27 mouse cellular contexts compared by ENCODE assay signal in the genomic region with DNA sequence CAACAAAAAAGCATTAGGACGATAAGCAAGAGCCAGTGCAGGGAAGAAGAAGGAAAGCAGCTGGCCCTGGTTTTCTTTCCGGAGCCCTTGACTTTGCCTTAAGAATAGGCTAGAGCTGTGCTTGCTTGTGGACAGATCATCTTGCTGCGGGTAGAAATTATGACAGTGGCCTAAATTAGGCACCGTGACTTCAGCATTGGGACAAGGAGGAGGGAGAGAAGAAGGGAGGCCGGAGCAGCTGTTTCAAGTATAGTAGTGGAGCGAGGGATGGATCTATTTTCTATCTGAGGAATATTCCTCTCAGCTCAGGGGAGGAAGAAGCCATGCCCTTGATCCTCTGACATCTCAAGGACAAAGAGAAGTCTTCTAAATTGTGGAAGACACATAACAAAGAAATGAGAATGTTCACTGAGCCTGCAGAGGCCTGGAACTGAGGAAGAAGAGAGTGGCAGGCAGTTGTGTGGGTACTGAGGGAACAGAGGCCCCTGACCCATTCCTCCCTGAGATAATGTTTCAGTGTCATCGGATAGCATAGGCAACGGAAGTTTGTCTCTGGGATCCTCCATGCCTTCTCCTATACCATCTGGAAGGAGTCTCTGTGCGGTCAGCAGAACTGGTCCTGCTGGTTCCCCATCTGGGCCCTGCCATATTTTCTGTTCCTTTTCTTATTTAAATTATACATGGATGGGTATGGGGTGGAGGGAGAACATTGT. TPM values are rescaled to one million over a fixed set of nuclear protein-coding genes. Genes with fewer than 3 reads are reported as not detected.
DNase-seq lines count a peak whose midpoint lies in the region; ATAC-seq and TF ChIP-seq lines count a peak whose summit lies in the region.
"Had no signal": no experiment of that assay in that cellular context is flagged by ENCODE, and none has a peak within 500 bp of the region (broad histone marks: within the 10 kb centered on the region; RNA-seq: fewer than 3 reads in every experiment).

No protein-coding gene starts in this region.

- H3K9me3 ChIP-seq in kidney, embryonic 16.5 days (ENCODE audit: low read length), result no peaks in the 10 kb centered on the region
- H3K9me3 ChIP-seq: embryonic facial prominence, embryonic 12.5 days; forebrain, embryonic 10.5 days; forebrain, embryonic 15.5 days; hindbrain, embryonic 13.5 days; neural tube, embryonic 12.5 days had no signal

- H3K4me3 ChIP-seq in kidney, embryonic 16.5 days (ENCODE audit: low read length), result no peak overlapping the region
- H3K4me3 ChIP-seq in myocyte, result no peak overlapping the region
- H3K4me3 ChIP-seq: embryonic facial prominence, embryonic 12.5 days; forebrain, embryonic 10.5 days; forebrain, embryonic 15.5 days; hindbrain, embryonic 13.5 days; liver, embryonic 12.5 days; neural tube, embryonic 12.5 days had no signal

- H3K4me2 ChIP-seq in kidney, embryonic 16.5 days (replicated peaks; ENCODE audit: low read depth, low read length), result no peak overlapping the region
- peak overlapping the region; percentile 44 for H3K4me2 ChIP-seq in myocyte (ENCODE audit: low read depth)
- H3K4me2 ChIP-seq: embryonic facial prominence, embryonic 12.5 days; forebrain, embryonic 15.5 days; heart, embryonic 11.5 days; hindbrain, embryonic 13.5 days; liver, embryonic 12.5 days; midbrain, embryonic 11.5 days; neural tube, embryonic 12.5 days had no signal

- no peak for TF ChIP-seq POLR2A in myocyte (IDR thresholded peaks at IDR 0.05; ENCODE audit: insufficient read length, low read depth)

- no peak overlapping the region for H3K9ac ChIP-seq in kidney, embryonic 16.5 days (replicated peaks; ENCODE audit: low read length)
- H3K9ac ChIP-seq: embryonic facial prominence, embryonic 12.5 days; forebrain, embryonic 15.5 days; hindbrain, embryonic 13.5 days; liver, embryonic 12.5 days; liver, postnatal 0 days; neural tube, embryonic 12.5 days had no signal

- ATAC-seq in kidney, embryonic 16.5 days (ENCODE audit: low FRiP score, low TSS enrichment), result peak; percentile 82
- ATAC-seq: forebrain, embryonic 15.5 days; intestine, embryonic 16.5 days; liver, embryonic 12.5 days; liver, postnatal 0 days; midbrain, embryonic 16.5 days had no signal

- H3ac ChIP-seq in myocyte (ENCODE audit: control insufficient read depth, insufficient read length), result no peak overlapping the region

- DNase-seq in adrenal gland, adult 2 months, result peak; percentile 27
- no peak for DNase-seq in adrenal gland, postnatal 14 days
- DNase-seq in gastrocnemius, adult 8-10 months (ENCODE audit: low spot score in 2 of 2), result peak; percentile 20 to 22
- DNase-seq in gastrocnemius, postnatal 36 days, result no peak
- DNase-seq in kidney, postnatal 36 days, result no peak
- DNase-seq: cerebellum, adult 8-10 months; cerebellum, postnatal 25 days; heart, adult 18-20 months; heart, postnatal 36 days; layer of hippocampus, postnatal 36 days; left cerebral cortex, postnatal 4 days; liver, postnatal 0 days; lung, postnatal 36 days; thymus, postnatal 4 days had no signal

- H3K79me2 ChIP-seq in myocyte (ENCODE audit: control insufficient read depth, insufficient read depth), result no peaks in the 10 kb centered on the region

- intact Hi-C loops in gastrocnemius, postnatal 36 days (cut with DNase I), result no loop called here

- 46% methylated on average over 9 of the region's 9 CpGs for WGBS in kidney, embryonic 16.5 days

- H3K27me3 ChIP-seq in kidney, embryonic 16.5 days (ENCODE audit: insufficient read depth, low read length), result no peaks in the 10 kb centered on the region
- no peaks in the 10 kb centered on the region for H3K27me3 ChIP-seq in myocyte (ENCODE audit: control insufficient read depth, insufficient read depth, insufficient read length)
- H3K27me3 ChIP-seq: embryonic facial prominence, embryonic 12.5 days; forebrain, embryonic 15.5 days; hindbrain, embryonic 13.5 days; liver, embryonic 12.5 days; neural tube, embryonic 12.5 days had no signal

- peak overlapping the region; percentile 50 for H3K27ac ChIP-seq in kidney, embryonic 16.5 days (ENCODE audit: low read length)
- H3K27ac ChIP-seq: embryonic facial prominence, embryonic 12.5 days; forebrain, embryonic 10.5 days; forebrain, embryonic 15.5 days; hindbrain, embryonic 13.5 days; liver, embryonic 12.5 days; neural tube, embryonic 12.5 days had no signal

- no peaks in the 10 kb centered on the region for H3K4me1 ChIP-seq in kidney, embryonic 16.5 days (ENCODE audit: insufficient read depth, low read length)
- H3K4me1 ChIP-seq: embryonic facial prominence, embryonic 12.5 days; forebrain, embryonic 10.5 days; forebrain, embryonic 15.5 days; hindbrain, embryonic 13.5 days; liver, embryonic 12.5 days; neural tube, embryonic 12.5 days had no signal

- no peaks in the 10 kb centered on the region for H3K36me3 ChIP-seq in kidney, embryonic 16.5 days (ENCODE audit: insufficient read depth, low read length)
- H3K36me3 ChIP-seq in myocyte (ENCODE audit: control insufficient read depth, insufficient read depth), result no peaks in the 10 kb centered on the region
- H3K36me3 ChIP-seq: embryonic facial prominence, embryonic 12.5 days; forebrain, embryonic 10.5 days; forebrain, embryonic 15.5 days; G1E; hindbrain, embryonic 13.5 days; liver, embryonic 12.5 days; neural tube, embryonic 12.5 days had no signal

TF ChIP-seq in myocyte, 11 proteins besides CTCF, POLR2A, EP300 and RAD21:
- TF ChIP-seq MYOG (IDR thresholded peaks at IDR 0.05; ENCODE audit: control insufficient read depth in 1 of 3, insufficient read depth in 1 of 3, insufficient read length in 2 of 3, low read depth in 2 of 3), result peak in 2 of 3 experiments; percentile 15 to 73
- no peak for TF ChIP-seq MAX (IDR thresholded peaks at IDR 0.05; ENCODE audit: low read depth)
- no peak for TF ChIP-seq REST (IDR thresholded peaks at IDR 0.05; ENCODE audit: insufficient read depth, insufficient read length)
- TF ChIP-seq POLR2AphosphoS2 (IDR thresholded peaks at IDR 0.05; ENCODE audit: insufficient read length, low read depth), result no peak
- no peak for TF ChIP-seq USF1 (IDR thresholded peaks at IDR 0.05; ENCODE audit: low read depth)
- TF ChIP-seq TCF3 (IDR thresholded peaks at IDR 0.05; ENCODE audit: insufficient read length, low read depth), result no peak
- TF ChIP-seq MYOD1 (IDR thresholded peaks at IDR 0.05; ENCODE audit: control insufficient read depth in 1 of 3, insufficient read length in 2 of 3, low read depth in 2 of 3), result peak in 1 of 3 experiments; percentile 55
- TF ChIP-seq SRF (IDR thresholded peaks at IDR 0.05; ENCODE audit: control insufficient read depth, insufficient read length, low read depth), result no peak
TF ChIP-seq in myocyte: peak in this region for 2.

RNA-seq across cellular contexts. Expression of gene Ppm1b, which starts 52.8 kb away (rescaled TPM):
- total RNA-seq in adrenal gland, adult 2 months (2021), result 100 to 1,000 TPM; 122 to 124 TPM
- polyA plus RNA-seq in adrenal gland, adult 2 months (2012; rRNA removed), result 16.4 and 22.3 TPM in 2 replicates
- 120 and 135 TPM in 2 replicates for total RNA-seq in adrenal gland, postnatal 14 days (2021)
- total RNA-seq in gastrocnemius, adult 8-10 months (2022), result 100 to 1,000 TPM; 165 to 198 (median 183) TPM
- 100 to 1,000 TPM; 161 to 177 TPM for total RNA-seq in gastrocnemius, postnatal 36 days (2021)
- 73.7 and 74.5 TPM in 2 replicates for polyA plus RNA-seq in kidney, embryonic 16.5 days (2015; fragmentation: Nextera tagmentation; extraction: Ambion mirVana)
- 50.1 TPM for polyA plus RNA-seq in myocyte (2012; fragmentation: generic; extraction: Trizol)

Comparison
In these comparisons a context has a peak if more than half of its experiments do, and no peak if none do; other contexts are left out.
1. DNase-seq: peak in adrenal gland, adult 2 months (single experiment) and gastrocnemius, adult 8-10 months (2 of 2); none in adrenal gland, postnatal 14 days (single experiment), gastrocnemius, postnatal 36 days (0 of 2) and kidney, postnatal 36 days (0 of 2).